Mouse (Mus musculus) ES-Bruce4 (cell line): ENCODE measurements around the gene Acoxl. TPM values are rescaled to one million over a fixed set of nuclear protein-coding genes. Genes with fewer than 3 reads are reported as not detected.

Experiments used
- H3K27ac ChIP-seq: 2 replicates; pipeline ENCODE4 v1.5.1; 2012; ENCODE audit warnings: low read length, inconsistent platforms; ENCODE audit not compliant: insufficient read depth
- H3K27me3 ChIP-seq: 2 replicates; pipeline ENCODE4 v1.6.1; 2012; ENCODE audit warnings: mild to moderate bottlenecking, low read length, inconsistent platforms; ENCODE audit not compliant: control insufficient read depth, poor library complexity, insufficient read depth, severe bottlenecking
- H3K36me3 ChIP-seq: 2 replicates; pipeline ENCODE4 v1.6.1; 2012; ENCODE audit warnings: inconsistent platforms, mild to moderate bottlenecking, low read length, moderate library complexity; ENCODE audit not compliant: control insufficient read depth, poor library complexity, insufficient read depth, severe bottlenecking
- H3K4me1 ChIP-seq: one replicate; pipeline ENCODE4 v1.8.1; 2011; ENCODE audit warnings: low read length; ENCODE audit not compliant: control insufficient read depth, insufficient read depth
- H3K4me3 ChIP-seq: 2 replicates; pipeline ENCODE4 v1.5.1; 2011; ENCODE audit warnings: low read depth, mild to moderate bottlenecking, low read length
- H3K9ac ChIP-seq: 2 replicates; pipeline ENCODE4 v1.6.1; 2012; ENCODE audit warnings: low read depth, mild to moderate bottlenecking, inconsistent platforms; ENCODE audit not compliant: poor library complexity, severe bottlenecking
- H3K9me3 ChIP-seq: replicated peaks from 2 replicates; pipeline ENCODE4 v1.6.1; 2012; ENCODE audit warnings: mild to moderate bottlenecking, low read length, inconsistent platforms; ENCODE audit not compliant: control insufficient read depth, poor library complexity, insufficient read depth, severe bottlenecking
- CTCF ChIP-seq: IDR thresholded peaks from one replicate; pipeline ENCODE4 v1.8.1; 2011; ENCODE audit warnings: low read depth, low read length
- EP300 ChIP-seq: IDR thresholded peaks from 2 replicates; pipeline ENCODE4 v1.6.1; 2011; ENCODE audit warnings: low read depth, low read length; ENCODE audit not compliant: insufficient read depth
- POLR2A ChIP-seq: IDR thresholded peaks from one replicate; pipeline ENCODE4 v1.8.1; 2011; ENCODE audit warnings: low read length; ENCODE audit not compliant: insufficient read depth
- polyA plus RNA-seq: library from polyadenylated mRNA; stranded (reverse); fragments of >200 nt; gene quantifications from 2 replicates; pipeline ENCODE4 v1.2.4, GENCODE M21; 2011; ENCODE audit warnings: low read depth; ENCODE audit not compliant: missing spikeins, insufficient read depth, insufficient read length

Acoxl gene
- polyA plus RNA-seq, 1 experiment, result not detected

DNA sequence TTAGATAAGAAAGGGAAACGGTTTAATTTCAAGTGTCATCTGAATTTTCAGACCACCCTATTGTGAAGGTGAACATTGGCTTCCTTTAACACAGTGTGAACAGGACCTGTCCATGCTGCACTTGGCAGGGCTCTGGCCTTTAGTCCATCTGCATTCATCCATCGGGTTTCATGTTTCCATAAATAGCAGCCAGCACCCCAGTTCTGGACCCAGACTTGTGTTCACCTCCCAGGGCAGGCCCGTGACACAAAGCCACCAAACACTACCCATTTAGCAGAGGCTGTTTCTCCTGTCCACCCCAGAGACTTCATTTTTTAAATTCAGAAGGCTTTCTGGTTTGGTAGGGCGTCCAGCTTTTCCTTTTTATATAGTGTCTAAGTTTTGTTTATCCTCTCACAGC, 92.9 kb downstream of the Acoxl start:
- H3K27me3 ChIP-seq, result no peaks in the 10 kb centered on the region
- no peak overlapping the region for H3K9ac ChIP-seq
- H3K9me3 ChIP-seq, result no peaks in the 10 kb centered on the region
- H3K36me3 ChIP-seq, result no peaks in the 10 kb centered on the region
- no peaks in the 10 kb centered on the region for H3K4me1 ChIP-seq
- no peak overlapping the region for H3K4me3 ChIP-seq
- no peak overlapping the region for H3K27ac ChIP-seq
- TF ChIP-seq CTCF (no peak), EP300 (no peak), POLR2A (no peak)

DNA sequence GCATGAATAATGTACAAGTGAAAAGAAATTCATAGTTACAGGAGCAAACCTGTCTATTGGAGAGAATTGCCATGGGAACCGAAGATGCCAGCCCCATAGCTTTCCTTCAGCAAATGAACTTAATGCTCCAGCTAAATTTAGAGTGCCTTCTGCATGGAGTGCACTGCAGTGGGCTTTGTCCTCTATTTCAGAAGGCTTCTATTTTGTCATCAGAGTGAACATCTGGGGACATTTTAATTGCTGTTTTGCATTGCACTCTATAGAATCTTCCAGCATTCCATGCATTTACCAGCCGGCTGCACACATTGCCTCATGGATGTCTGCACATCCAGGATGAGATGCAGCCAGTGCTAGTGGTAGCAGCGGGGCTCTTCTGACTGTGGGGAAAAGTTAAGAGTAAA, 94.9 kb downstream of the Acoxl start:
- H3K27me3 ChIP-seq, result no peaks in the 10 kb centered on the region

DNA sequence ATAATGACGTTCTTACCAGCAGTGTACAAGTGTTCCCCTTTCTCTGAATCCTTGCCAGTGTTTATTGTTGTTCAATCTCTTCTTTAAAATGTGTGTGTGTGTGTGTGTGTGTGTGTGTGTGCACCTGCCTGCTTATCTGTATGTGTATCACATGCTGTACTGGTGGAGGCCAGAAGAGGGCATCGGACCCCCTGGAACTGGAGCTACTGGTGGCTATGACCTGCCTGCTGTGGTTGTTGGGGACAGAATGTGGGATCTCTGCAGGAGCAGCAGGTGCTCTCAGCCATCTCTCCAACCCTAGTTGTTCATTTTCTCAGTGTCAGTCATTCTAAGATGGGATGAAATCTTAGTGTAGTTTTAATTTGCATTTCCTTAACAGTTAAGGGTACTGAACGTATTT, 98.4 kb downstream of the Acoxl start:
- TF ChIP-seq EP300, result no peak
- TF ChIP-seq CTCF, result peak; percentile 63
- no peak for TF ChIP-seq POLR2A
- H3K27me3 ChIP-seq, result no peaks in the 10 kb centered on the region
- H3K27ac ChIP-seq, result no peak overlapping the region
- H3K9me3 ChIP-seq, result no peaks in the 10 kb centered on the region
- H3K36me3 ChIP-seq, result no peaks in the 10 kb centered on the region
- H3K4me1 ChIP-seq, result no peaks in the 10 kb centered on the region
- H3K9ac ChIP-seq, result no peak overlapping the region
- H3K4me3 ChIP-seq, result no peak overlapping the region

More for the DNA sequence above, 94.9 kb downstream of the Acoxl start:
- H3K9me3 ChIP-seq, result no peaks in the 10 kb centered on the region
- no peak overlapping the region for H3K27ac ChIP-seq
- no peak overlapping the region for H3K9ac ChIP-seq
- no peaks in the 10 kb centered on the region for H3K4me1 ChIP-seq
- H3K4me3 ChIP-seq, result no peak overlapping the region
- H3K36me3 ChIP-seq, result no peaks in the 10 kb centered on the region
- no peak for TF ChIP-seq EP300
- TF ChIP-seq POLR2A, result no peak
- no peak for TF ChIP-seq CTCF

DNA sequence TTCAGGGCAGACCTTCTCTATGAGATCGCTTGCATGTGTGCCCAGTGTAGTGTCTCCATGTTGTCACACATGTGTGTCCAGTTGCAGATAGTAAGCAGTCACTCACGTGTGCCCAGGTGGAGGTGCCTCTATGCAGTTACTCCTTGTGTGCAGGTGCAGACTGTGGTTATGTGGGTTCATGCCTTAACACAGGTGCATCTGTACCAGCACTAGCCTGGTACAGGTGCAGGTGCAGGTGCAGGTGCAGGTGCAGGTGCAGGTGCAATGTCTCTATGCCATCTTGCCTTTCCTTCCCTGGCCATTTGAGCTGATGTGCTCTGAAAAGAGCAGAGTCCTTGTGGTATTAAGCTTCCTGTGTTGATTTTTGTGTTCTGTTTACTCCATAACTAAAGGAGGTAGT, 100.5 kb downstream of the Acoxl start:
- no peaks in the 10 kb centered on the region for H3K27me3 ChIP-seq
- no peaks in the 10 kb centered on the region for H3K4me1 ChIP-seq
- H3K9me3 ChIP-seq, result no peaks in the 10 kb centered on the region
- TF ChIP-seq CTCF (no peak), POLR2A (no peak), EP300 (no peak)
- H3K27ac ChIP-seq, result no peak overlapping the region
- no peak overlapping the region for H3K9ac ChIP-seq
- H3K4me3 ChIP-seq, result no peak overlapping the region
- no peaks in the 10 kb centered on the region for H3K36me3 ChIP-seq

DNA sequence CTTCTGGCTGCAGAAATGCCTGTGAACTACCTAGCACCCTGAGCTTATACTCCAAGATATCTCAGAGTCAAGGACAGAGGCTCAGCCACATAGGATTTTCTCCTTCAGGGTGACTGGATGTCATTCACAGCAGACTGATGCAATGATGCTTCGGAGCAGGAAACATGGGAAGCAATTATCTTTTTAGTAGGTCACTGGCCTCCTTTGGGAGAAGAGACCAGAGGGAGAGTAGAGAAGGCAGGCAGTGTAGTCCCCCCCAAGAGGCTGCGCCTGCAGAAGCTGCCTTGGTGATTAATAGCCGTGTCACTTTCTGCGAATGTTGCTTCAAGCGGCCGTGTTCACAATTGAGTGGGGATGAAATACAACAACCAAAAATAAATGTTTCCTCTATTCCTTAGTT, 121.9 kb downstream of the Acoxl start:
- H3K4me1 ChIP-seq, result no peaks in the 10 kb centered on the region
- no peak overlapping the region for H3K27ac ChIP-seq
- TF ChIP-seq EP300, result no peak
- no peak for TF ChIP-seq POLR2A
- TF ChIP-seq CTCF, result no peak
- H3K36me3 ChIP-seq, result no peaks in the 10 kb centered on the region
- no peak overlapping the region for H3K9ac ChIP-seq
- no peaks in the 10 kb centered on the region for H3K9me3 ChIP-seq
- no peaks in the 10 kb centered on the region for H3K27me3 ChIP-seq
- H3K4me3 ChIP-seq, result no peak overlapping the region

DNA sequence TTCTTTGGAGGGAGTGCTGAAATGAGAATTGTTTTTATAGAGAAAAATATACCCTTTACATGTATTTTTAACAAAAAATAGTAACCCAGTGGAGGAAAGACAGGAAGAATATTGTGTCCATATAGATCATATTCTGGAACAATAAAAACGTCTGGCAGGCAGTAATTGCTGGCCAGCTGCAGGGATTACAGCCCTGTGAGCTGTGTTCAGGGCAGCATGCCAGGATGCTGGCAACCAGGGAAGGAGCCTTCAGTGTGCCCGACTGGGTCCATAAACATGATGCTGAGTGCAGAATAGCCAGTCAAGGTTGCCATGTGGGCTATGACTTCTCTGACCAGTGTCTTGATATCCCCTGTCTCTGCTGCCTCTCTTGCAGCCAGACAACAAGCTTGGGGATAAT, 122.5 kb downstream of the Acoxl start:
- H3K4me1 ChIP-seq, result no peaks in the 10 kb centered on the region
- H3K27me3 ChIP-seq, result no peaks in the 10 kb centered on the region
- H3K9ac ChIP-seq, result no peak overlapping the region
- H3K4me3 ChIP-seq, result no peak overlapping the region
- no peaks in the 10 kb centered on the region for H3K9me3 ChIP-seq
- no peak overlapping the region for H3K27ac ChIP-seq
- no peaks in the 10 kb centered on the region for H3K36me3 ChIP-seq
- TF ChIP-seq CTCF (no peak), EP300 (no peak), POLR2A (no peak)
